Mouse (Mus musculus) right cerebral cortex, adult 18-20 months (tissue): ENCODE data around the gene Tgif2lx1.
"Not testable (repeated sequence)": the region's sequence is repeated elsewhere in the genome, so short reads cannot be mapped to it uniquely, and the experiment has no call there.

Source experiments
- DNase-seq: peaks from one replicate; pipeline ENCODE4 v3.0.0; 2022; ENCODE audit warnings: mixed read lengths

Gene Tgif2lx1

DNA sequence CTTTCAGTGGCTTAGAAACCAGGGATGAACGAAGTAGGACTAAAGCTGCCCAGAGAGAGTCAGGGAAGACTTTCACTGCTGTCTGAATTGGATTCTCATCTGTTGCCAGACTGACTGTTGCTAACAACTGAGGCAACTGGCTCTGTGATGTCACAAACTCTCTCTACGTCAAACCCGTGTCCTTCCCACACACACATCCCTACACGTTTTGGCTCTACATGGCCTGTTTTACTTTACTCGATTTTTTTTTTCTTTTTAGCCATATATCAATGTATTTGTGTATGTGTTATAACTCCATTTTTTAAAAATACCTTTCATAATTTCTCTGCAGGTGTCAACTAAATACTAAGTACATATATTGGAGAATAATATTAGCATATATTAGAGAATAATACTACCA, at the start of gene Tgif2lx1:
Gene Tgif2lx1, minus strand, starts transcription at position 101 of the 400 bp plus-strand sequence.
- not testable (repeated sequence) for DNase-seq
